Mouse (Mus musculus): Measurements from ENCODE around the gene Dazap1.

DNA sequence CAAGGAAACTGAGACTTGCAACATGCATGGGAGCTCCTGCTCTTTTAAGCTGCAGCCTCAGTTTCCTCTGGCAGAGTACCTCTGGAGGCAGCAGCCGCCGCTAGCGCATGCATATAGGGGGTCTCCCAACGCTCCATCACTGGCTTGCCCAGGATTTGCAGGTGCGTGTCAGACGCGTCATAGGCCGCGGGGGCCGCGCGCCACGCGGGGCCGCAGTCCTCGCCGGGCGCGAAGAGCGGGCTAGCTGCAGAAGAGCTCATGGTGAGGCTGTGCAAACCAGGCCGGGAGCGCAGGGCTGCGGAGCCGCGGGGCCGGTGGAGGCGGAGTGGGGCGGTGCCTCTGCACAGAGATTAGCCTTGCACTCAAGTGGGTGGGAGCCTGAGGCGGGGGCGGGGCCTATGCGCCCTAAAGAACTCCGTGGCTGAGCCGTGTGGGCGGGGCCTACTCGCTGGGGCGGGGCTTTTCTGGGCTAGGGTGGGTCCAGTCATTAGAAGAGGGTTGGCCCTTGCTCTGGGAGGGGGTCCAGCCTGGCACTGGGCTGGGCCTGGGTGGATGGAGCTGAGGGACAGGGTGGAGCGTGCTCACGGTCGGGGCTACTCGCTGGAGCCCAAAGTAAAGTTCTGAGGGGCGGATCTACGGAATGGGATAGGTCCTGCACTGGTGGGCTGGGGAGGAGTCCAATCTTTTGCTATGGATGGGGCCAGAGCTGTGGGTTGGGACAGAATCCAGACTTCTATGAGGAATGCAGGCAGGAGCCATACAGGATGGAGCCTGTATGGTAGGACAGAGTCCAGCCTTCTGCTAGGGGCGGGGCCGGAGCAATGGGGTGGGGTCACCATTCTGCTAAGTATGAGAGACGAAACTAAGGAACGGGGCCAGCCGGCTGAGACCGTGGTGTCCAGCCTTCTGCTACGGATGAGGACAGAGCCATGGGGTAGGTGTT lies at the start of gene Dazap1, which contains the start of gene Gamt:
- no peak for TF ChIP-seq CTCF (conservative IDR thresholded peaks at IDR 0.05; ENCODE audit: low read length)
- no peak for TF ChIP-seq POU5F1 (IDR thresholded peaks at IDR 0.05; ENCODE audit: borderline replicate concordance, low read length)
- no peak for TF ChIP-seq NANOG (IDR thresholded peaks at IDR 0.05; ENCODE audit: borderline replicate concordance, low read length)
